Mouse (Mus musculus) adrenal gland, postnatal 25 days (tissue): ENCODE results near the gene Plppr1. TPM values are rescaled to one million over a fixed set of nuclear protein-coding genes. Genes with fewer than 3 reads are reported as not detected.
A peak's percentile ranks its signal among the peaks of the same experiment; 100 is the strongest.

Experiments used
- DNase-seq: peaks from one replicate; pipeline ENCODE4 v3.0.0; 2021; ENCODE audit warnings: mixed read lengths
- long read RNA-seq: library from polyadenylated mRNA; stranded (forward); transcript quantifications from one replicate; pipeline ENCODE4 v2.0.0, GENCODE M21; 2021
- total RNA-seq: library from RNA; stranded (reverse); gene quantifications from 2 replicates; pipeline ENCODE4 v1.2.3, GENCODE M21; 2021

Plppr1 gene
- total RNA-seq = 0.15 TPM in 1 of 2 replicates, not detected in the other
- long read RNA-seq = 0 reads

GRCm38 (mm10) chr4:49059021-49059401, at the start of gene Plppr1:
Gene Plppr1, plus strand, starts transcription at chr4:49059273.
- DNase-seq = peak; percentile 4

GRCm38 (mm10) chr4:49016701-49017100, 42.4 kb upstream of the Plppr1 start:
- DNase-seq = no peak

DNA sequence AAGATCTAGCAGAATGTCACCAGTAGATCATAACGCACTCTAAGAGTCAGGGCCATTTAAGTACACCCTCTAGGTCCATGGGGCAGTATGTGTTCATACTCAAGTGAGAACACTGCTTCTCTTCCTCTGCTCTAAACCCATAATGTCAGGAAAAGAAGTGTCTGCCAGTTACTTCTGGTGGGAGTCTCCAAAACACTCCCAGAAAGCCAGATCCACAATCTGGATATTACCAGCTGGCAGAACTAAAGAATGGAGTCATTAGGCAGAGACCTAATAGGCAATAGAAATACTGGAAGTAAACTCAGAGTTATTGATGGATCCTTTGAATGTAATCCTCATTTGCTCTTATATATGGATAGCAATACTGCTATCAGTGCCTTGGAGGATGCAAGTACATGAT, 35.9 kb upstream of the Plppr1 start:
- DNase-seq = no peak

GRCm38 (mm10) chr4:49038311-49038710, 20.8 kb upstream of the Plppr1 start:
- DNase-seq = no peak

DNA sequence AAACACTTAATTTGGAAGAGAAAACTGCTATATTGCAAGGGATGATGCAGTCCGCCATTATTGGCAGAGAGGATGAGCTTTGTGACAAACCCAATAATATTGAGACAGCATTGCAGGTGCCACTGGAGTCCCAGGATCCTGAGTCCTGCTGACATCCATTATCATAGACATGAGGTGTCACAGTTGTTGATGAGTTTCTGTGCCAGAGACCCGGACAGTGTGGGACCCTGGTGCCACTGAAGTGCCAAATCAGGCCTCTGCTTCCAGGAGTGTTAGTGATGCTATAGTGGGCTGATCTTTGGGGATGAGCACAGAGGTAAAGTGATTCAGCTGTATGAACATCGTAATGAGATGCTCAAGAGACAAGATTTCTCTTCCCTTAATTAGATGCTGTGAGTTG, 19.2 kb upstream of the Plppr1 start:
- DNase-seq = no peak

DNA sequence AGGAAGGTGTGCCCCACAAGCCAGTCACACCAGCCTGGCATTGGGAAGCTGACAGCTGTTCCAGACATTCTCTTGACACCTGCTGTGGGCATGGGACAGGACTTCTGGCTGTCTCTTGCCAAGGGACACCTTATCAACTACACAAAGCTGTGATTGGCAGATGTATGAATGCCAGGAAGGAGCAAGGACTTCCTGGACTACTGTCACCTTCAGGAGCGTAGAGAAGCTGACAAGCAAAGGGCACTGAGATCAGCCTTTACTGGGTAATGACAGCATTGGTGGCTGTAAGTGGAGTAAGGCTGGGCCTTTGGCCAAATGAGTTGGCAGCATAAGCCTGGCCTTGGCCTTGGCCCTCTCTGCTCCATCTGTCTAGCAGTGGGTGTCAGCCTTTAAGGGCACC, 17.4 kb upstream of the Plppr1 start:
- peak; percentile 84 for DNase-seq

GRCm38 (mm10) chr4:49050628-49051027, 8.4 kb upstream of the Plppr1 start:
- DNase-seq = no peak

- no peak for DNase-seq
Measured at GRCm38 (mm10) chr4:49057916-49058315, 1.2 kb upstream of the Plppr1 start.

DNA sequence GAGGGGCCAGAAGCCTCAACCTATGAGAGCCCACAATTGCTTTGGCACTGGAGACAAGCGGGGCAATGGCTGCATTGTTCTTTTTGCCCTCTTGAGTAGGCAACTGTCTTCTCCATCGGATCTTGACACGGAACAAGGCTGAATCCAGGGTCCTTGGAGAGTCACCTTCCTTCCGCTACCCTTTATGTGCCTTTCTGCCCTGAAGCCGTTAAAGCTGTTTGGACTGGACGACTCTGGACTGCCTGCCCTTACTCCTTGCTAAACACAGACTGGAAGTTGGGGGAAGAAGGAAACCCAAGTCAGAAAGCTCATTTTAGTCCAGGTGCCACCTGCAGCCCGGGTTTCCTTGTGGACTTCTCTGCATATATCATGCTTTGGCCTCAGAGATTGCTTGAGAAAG, 516 bp upstream of the Plppr1 start:
- no peak for DNase-seq

DNA sequence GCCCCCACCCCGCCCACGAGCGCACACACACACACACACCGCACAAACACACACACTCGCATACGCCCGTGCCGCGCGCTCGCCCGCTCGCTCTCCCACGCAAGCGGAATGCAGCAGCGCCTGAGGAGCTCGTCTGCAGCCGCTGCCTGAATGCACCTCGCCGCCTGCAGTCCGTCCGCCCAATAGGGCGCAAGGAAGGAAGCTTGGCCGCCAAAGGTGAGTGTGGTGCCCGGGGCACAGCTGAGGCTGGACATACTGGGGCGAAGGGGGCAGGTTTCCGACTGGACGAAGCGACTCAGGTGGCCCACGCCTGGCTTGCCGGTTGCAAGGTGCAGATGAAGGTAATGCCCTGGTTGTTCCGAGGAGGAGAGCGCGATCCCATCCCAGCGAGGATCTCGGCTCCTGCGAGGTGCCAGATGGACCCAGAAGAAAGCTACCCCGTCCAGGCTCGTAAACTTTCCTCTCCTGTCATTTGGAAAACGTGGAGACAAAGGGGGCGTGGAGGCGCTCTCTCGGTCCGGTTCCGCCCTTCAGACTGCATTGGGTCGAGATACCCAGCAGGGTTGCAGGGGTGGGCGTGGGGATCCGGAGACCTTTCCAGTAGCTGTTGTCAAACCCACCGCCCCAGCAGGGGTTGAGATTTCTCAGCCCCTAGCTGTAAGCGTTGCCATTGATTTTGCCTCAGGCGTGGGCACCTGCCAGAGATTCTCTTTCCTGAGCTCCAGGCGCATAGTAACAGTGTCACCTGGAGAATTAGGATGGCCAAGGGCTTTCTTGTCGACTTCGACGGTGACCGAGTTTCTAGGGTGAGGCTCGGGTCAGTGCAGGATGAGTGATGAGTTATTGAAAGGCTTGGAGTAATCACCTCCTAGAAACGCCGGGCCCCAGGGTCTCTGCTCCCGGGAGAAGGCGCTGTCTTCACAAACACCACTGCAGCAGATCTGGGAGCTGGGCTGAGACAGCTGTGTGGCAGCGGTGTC, 619 bp downstream of the Plppr1 start:
- peak; percentile 31 for DNase-seq

DNA sequence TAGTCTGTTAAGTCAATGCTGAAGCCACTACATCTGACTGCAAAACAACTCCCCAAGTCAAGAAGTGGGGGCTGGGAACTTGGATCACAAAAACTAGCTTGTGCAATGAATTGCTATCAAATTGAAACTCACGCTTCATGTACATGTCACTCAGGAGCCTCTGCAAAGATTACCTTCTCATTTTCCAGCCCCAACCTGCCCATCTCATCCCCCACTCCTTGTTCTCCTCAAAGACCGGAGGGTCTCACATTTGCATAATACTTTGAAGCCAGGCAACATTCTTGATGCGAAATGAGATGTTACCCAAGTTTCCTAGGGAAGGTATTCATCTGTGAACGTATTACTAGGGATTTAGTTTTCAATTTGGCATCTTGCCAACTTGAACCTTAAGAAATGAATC, 10.4 kb downstream of the Plppr1 start:
- no peak for DNase-seq

GRCm38 (mm10) chr4:49072886-49073285, 13.8 kb downstream of the Plppr1 start:
- DNase-seq = peak; percentile 71

DNA sequence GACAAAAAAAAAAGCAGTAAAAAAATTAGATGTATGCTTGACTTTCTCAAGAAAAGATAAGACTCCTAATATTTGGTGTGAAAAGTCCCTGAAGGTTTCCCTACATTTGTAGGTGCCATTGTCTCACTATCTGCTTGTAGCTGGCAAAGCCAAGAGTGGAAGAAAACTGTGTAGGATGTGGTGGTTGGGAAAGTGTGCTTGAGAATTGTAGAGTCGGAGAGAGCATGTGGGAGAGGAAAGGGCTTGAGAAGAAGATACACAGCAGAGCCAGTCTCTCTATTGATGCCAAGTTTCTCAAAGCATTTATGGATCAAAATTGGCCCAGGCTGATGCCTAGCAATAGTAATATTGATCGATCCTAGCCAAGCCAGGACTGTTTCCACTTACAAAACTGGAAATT, 16.8 kb downstream of the Plppr1 start:
- no peak for DNase-seq

GRCm38 (mm10) chr4:49079399-49079798, 20.3 kb downstream of the Plppr1 start:
- DNase-seq = no peak

DNA sequence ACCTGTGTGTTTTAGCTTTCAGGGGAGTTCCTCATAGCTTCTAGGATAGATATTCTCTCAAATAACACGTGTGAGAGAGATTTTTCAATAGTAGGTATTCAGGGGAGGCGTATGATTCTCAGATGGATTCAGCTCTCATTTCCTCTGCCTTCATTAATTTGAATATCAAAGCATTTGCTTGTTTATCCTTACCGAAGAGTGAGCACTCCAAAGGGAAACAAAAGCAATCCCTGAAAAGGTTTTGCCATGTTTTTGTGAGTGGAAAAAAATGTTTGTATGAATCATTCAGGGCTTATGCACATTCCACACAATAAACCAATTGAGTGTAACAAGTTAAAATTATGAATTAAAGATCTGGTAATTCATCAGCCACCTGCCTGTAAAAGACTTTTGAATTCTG, 29.1 kb downstream of the Plppr1 start:
- no peak for DNase-seq

- DNase-seq = no peak
Measured at GRCm38 (mm10) chr4:49090461-49090860, 31.4 kb downstream of the Plppr1 start.

GRCm38 (mm10) chr4:49099448-49099847, 40.4 kb downstream of the Plppr1 start:
- DNase-seq = no peak

GRCm38 (mm10) chr4:49101934-49102768, 43.1 kb downstream of the Plppr1 start:
- DNase-seq = no peak

GRCm38 (mm10) chr4:49102769-49103193, 43.7 kb downstream of the Plppr1 start:
- DNase-seq = no peak

DNA sequence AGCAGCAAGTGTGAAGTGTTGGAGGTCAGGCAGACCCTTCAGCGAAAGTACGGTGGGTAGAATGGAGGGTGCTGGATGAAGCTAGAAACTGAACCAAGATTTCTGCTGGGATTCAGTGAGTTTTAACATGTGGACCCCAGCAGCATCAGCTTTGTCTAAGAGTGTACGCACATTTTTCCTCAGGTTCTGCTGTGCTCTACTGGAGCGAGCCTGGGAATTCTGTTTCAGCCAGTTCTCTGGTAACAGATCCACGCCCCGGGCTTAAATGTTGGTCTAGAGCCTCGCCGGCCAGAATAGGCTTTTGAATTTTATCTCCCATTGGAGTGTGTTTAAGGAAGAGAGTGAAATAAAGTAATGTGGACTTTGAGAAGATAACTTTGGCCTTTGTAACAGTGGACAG, 45.8 kb downstream of the Plppr1 start:
- DNase-seq = no peak

- DNase-seq = no peak
Measured at GRCm38 (mm10) chr4:49107895-49108294, 48.8 kb downstream of the Plppr1 start.

- no peak for DNase-seq
Measured at GRCm38 (mm10) chr4:49108371-49108770, 49.3 kb downstream of the Plppr1 start.

GRCm38 (mm10) chr4:49109989-49110388, 50.9 kb downstream of the Plppr1 start:
- DNase-seq = no peak
